Mouse (Mus musculus) thymus, postnatal 25 days (tissue): ENCODE results near the gene Cuedc1.

ENCODE experiments used
- DNase-seq: peaks from one replicate; pipeline ENCODE4 v3.0.0; 2022

Cuedc1 gene

DNA sequence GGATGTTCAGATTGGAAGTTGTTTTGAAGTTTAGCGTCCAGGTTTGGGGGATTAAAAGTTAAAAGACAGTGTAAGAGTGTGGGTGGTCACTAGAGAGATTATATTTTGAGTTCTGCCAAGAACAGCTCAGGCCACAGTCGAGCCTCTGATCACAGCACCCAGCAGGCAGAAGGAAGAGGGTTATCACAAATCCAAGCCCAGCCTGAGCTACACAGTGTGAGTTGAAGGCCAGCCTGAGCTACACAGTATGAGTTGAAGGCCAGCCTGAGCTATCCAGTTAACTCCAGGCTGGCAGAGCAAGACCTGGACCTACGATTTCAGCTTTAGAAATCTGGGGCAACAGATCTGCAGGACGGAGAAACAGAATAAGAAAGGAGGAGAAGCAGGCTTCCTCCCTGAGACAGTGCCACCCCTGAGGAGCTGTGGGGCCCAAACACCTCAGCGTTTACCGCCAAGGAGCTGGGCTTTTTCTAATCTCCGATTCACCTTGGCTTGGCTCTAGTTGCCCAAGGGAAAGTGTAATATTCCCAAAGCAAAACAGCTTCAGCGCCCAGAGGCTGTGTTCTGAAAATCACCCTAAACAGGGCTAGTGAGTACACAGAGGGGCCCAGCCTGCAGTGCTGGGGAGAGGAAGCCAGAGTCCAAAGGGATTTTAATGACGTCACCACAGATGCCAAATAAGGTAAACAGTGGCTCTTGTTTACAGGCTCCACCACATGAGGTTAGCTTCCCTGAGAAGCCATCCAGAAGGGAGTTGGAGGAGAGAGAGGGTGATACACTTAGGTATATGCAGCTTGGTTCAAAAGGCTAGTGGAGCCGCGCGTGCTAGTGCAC, 143.8 kb downstream of the Cuedc1 start:
- no peak for DNase-seq
